Mouse (Mus musculus) forebrain, embryonic 14.5 days (tissue): ENCODE measurements at regions not wholly inside any gene's neighbourhood (a gene's known extent, or its start where the extent isn't known, plus 50 kb on each side); places are given as distances from the start of the nearest gene placed in this dataset.

Source experiments
- ATAC-seq: fragments of 200-750 bp; cut with Nextera tagmentation; 2 replicates; pipeline ENCODE4 v1.8.0; 2017; ENCODE audit warnings: mild to moderate bottlenecking, moderate library complexity
- DNase-seq: peaks from one replicate; pipeline ENCODE4 v3.0.0-alpha.2; 2015; ENCODE audit warnings: low spot score
- H3K27ac ChIP-seq: fragments of 300-500 bp; sonication (generic); 2 replicates; pipeline ENCODE4 v1.5.1; 2014; ENCODE audit warnings: low read depth, mild to moderate bottlenecking, control low read depth, low read length, moderate library complexity
- H3K27me3 ChIP-seq: fragments of 300-500 bp; sonication (generic); replicated peaks from 2 replicates; pipeline ENCODE4 v1.6.1; 2014; ENCODE audit warnings: low read length, control low read depth, mixed read lengths; ENCODE audit not compliant: control insufficient read depth, insufficient read depth
- H3K36me3 ChIP-seq: fragments of 300-500 bp; sonication (generic); 2 replicates; pipeline ENCODE4 v1.6.1; 2014; ENCODE audit warnings: low read length, control low read depth; ENCODE audit not compliant: control insufficient read depth, insufficient read depth
- H3K4me1 ChIP-seq: fragments of 300-500 bp; sonication (generic); 2 replicates; pipeline ENCODE4 v1.6.1; 2014; ENCODE audit warnings: antibody characterized with exemption, low read length, control low read depth; ENCODE audit not compliant: control insufficient read depth, insufficient read depth
- H3K4me2 ChIP-seq: fragments of 300-500 bp; sonication (generic); 2 replicates; pipeline ENCODE4 v1.6.1; 2014; ENCODE audit warnings: mild to moderate bottlenecking, control low read depth, low read length
- H3K4me3 ChIP-seq: fragments of 300-500 bp; sonication (generic); 2 replicates; pipeline ENCODE4 v1.5.1; 2014; ENCODE audit warnings: low read depth, low read length, control low read depth
- H3K9ac ChIP-seq: fragments of 300-500 bp; sonication (generic); 2 replicates; pipeline ENCODE4 v1.6.1; 2014; ENCODE audit warnings: mild to moderate bottlenecking, low read length, control low read depth, moderate library complexity
- H3K9me3 ChIP-seq: fragments of 300-500 bp; sonication (generic); replicated peaks from 2 replicates; pipeline ENCODE4 v1.6.1; 2016; ENCODE audit warnings: low read length, control low read depth, mixed read lengths; ENCODE audit not compliant: control insufficient read depth
- WGBS: fragments of 180-500 bp; shearing (Covaris S2); extraction: QIAGEN DNeasy Blood & Tissue Kit; methylation state at CpG from one replicate; pipeline ENCODE4 v1.1.7; 2014; 5-methylcytosine and 5-hydroxymethylcytosine counted together

DNA sequence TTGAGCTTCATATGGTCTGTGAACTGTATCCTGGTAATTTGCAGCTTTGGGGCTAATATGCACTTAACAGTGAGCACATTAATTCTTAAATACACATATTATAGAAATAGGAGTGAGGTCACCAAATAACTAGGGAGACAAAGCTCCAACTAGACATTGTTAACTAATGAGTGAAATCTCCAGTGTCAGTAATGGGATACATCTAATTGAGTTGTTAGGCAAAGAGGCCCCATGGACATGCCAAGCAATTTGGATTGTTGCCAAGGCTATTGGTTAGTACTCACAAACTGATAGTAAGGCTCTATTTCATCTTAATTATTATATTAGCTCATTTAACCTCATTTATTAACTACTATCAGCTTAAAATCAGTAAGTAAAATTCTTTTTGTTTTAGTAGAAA lies 698.5 kb downstream of the Triml1 start:
- DNase-seq (peak; percentile 42), ATAC-seq (no peak)
- H3K4me1 ChIP-seq = no peaks in the 10 kb centered on the region
- no peaks in the 10 kb centered on the region for H3K36me3 ChIP-seq
- no peak overlapping the region for H3K4me2 ChIP-seq
- H3K27me3 ChIP-seq = no peaks in the 10 kb centered on the region
- no peak overlapping the region for H3K9ac ChIP-seq
- H3K27ac ChIP-seq = no peak overlapping the region
- H3K9me3 ChIP-seq = no peaks in the 10 kb centered on the region
- no peak overlapping the region for H3K4me3 ChIP-seq

DNA sequence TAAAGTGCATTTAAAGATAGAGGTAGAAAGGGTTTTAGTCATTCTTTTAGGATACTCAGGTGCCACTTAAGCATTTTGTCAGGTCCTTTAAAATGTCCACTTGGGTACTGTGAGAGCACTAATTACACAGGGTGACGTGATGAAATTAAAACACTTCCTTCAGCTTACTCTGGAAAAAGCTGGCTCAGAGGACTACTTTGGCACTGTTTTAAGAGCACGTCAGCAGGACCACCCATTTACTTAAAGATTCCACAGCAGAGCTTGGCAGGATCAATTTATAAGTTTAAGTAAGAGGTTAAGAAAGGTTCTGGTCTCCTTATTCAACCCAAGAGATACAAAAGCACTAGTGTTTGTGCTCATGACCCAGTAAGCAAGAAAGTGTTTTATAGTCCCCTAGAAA lies 738.7 kb downstream of the Triml1 start:
- H3K27ac ChIP-seq = no peak overlapping the region
- no peaks in the 10 kb centered on the region for H3K9me3 ChIP-seq
- H3K9ac ChIP-seq = no peak overlapping the region
- ATAC-seq (peak; percentile 66; the same call in 1 of the 2 replicates), DNase-seq (peak; percentile 38)
- no peaks in the 10 kb centered on the region for H3K36me3 ChIP-seq
- no peaks in the 10 kb centered on the region for H3K27me3 ChIP-seq
- 43% methylated on average over 2 of the region's 2 CpGs for WGBS
- H3K4me3 ChIP-seq = no peak overlapping the region
- H3K4me1 ChIP-seq = no peaks in the 10 kb centered on the region
- no peak overlapping the region for H3K4me2 ChIP-seq

DNA sequence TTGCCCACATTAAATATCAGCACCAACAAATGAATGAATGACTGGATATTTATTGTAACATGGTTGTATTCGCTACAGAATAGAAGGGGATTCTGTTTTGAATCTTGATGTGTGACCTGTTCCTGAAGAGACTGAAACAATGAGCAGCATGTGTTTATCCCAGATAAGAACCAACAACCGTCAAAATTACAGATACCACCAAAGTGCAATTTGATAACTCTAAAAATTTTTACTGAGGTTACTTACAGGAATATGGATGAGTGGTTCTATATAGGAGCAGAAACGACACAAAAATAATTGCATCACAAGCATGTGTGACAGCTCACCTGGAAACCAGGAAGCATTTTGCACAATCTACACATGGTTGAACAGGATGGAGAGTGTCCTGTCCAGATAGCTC lies 744.4 kb downstream of the Triml1 start:
- no peak for ATAC-seq

DNA sequence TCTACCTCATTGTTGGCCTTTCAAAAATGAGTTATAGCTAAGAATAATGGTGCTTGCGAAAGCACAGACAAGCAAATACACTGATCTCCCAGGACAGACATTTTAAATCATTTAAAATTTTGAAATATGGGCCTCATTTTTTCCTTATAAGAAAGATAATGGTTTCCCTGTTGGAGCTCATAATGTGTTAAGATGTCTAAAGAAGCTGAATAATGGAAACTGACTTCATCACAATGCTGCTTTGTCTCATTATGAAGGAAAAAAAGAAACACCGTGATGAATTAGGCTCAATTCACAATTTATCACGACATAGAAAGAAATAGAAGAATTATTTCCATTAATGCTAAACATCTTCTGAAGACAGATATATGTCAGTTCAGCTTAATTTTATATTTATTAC lies 752.5 kb downstream of the Triml1 start:
- Histone ChIP-seq H3K4me1 (no peaks in the 10 kb centered on the region), H3K27ac (no peak overlapping the region), H3K36me3 (no peaks in the 10 kb centered on the region), H3K27me3 (no peaks in the 10 kb centered on the region), H3K9me3 (no peaks in the 10 kb centered on the region), H3K9ac (no peak overlapping the region), H3K4me3 (no peak overlapping the region), H3K4me2 (no peak overlapping the region)
- WGBS = 75% methylated on average over 3 of the region's 3 CpGs
- DNase-seq (peak; percentile 4), ATAC-seq (no peak)

More for the DNA sequence above, 744.4 kb downstream of the Triml1 start:
- no peaks in the 10 kb centered on the region for H3K4me1 ChIP-seq
- no peaks in the 10 kb centered on the region for H3K36me3 ChIP-seq
- H3K9ac ChIP-seq = no peak overlapping the region
- no peak overlapping the region for H3K4me2 ChIP-seq
- H3K27me3 ChIP-seq = no peaks in the 10 kb centered on the region
- no peak for DNase-seq
- WGBS = 88% methylated on average over 3 of the region's 3 CpGs
- no peaks in the 10 kb centered on the region for H3K9me3 ChIP-seq
- no peak overlapping the region for H3K27ac ChIP-seq
- no peak overlapping the region for H3K4me3 ChIP-seq

DNA sequence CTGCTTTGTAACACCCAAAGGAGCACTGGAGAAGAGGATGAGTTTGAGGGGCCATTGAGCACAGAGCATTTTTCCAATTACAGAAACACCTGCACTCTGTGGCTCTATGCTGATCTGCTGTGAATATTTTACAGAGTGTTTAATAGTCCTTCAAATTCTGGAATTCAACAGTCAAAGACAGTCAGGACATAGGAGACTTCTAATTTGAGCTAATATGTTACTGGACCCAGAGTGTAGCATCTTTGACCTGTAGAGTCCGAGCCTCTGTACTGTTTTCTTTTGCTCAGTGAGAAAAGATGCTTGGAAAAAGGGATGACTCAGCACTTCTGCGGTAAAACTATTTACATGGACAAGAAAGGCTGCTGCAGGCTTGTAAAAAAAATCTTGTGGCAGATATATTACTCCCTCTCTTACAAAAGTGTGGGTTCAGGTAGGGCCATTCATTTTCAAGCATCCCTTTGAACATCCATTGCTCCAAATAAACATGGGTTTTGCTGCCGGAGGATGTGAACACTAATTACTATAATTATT lies 793.1 kb downstream of the Triml1 start:
- Histone ChIP-seq H3K27me3 (no peaks in the 10 kb centered on the region), H3K36me3 (no peaks in the 10 kb centered on the region), H3K27ac (no peak overlapping the region), H3K4me3 (no peak overlapping the region), H3K4me2 (no peak overlapping the region), H3K9ac (no peak overlapping the region), H3K9me3 (no peaks in the 10 kb centered on the region), H3K4me1 (no peaks in the 10 kb centered on the region)
- WGBS = 60% methylated on average over 3 of the region's 3 CpGs
- no peak for DNase-seq
- no peak for ATAC-seq

DNA sequence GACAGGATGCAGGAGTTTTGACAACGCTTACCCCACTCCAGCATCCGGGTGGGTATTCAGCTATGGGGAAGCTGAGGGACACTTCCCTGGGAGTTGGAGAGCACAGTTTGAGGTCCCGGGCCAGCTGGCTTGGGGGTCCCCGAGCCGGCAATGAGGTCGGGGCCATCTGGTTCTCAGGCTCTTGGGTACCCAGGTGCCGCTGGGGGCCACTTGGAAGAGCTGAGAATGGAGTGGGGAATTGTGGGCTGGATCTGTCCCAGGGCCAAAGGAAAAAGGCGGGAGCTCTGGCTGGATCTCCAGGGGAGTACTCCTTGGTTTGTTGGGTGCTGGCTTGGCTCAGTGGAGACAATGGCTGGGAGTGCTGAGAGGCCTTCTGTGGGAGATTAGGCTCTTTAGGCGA lies 806.6 kb downstream of the Triml1 start:
- no peak overlapping the region for H3K4me3 ChIP-seq
- H3K27ac ChIP-seq = no peak overlapping the region
- 90% methylated on average over 9 of the region's 9 CpGs for WGBS
- no peaks in the 10 kb centered on the region for H3K27me3 ChIP-seq
- ATAC-seq (no peak), DNase-seq (no peak)
- H3K9ac ChIP-seq = no peak overlapping the region
- no peak overlapping the region for H3K4me2 ChIP-seq
- no peaks in the 10 kb centered on the region for H3K4me1 ChIP-seq
- no peaks in the 10 kb centered on the region for H3K36me3 ChIP-seq
- H3K9me3 ChIP-seq = no peaks in the 10 kb centered on the region

DNA sequence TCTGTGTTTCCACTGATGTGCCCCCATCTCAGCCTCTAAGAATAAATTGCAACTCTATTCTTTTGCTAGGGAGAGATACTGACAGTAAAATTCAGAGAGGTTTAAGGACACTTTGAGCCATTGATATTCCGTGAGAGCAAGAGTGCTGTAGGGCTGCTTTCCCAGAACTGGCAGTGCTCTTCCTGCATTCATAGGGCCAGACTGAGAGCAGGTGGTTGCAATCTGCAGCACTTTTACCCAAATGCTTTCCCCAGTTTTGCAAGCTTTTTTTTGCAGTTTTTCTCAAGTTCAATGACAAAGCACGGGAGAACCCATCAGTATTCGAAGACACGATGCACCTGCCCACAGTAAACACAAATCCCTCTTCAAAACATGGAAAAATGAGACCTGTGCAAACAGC lies 816.6 kb downstream of the Triml1 start:
- H3K4me1 ChIP-seq = no peaks in the 10 kb centered on the region
- peak; percentile 37; the same call in 1 of the 2 replicates for ATAC-seq
- no peak overlapping the region for H3K9ac ChIP-seq
- H3K27me3 ChIP-seq = no peaks in the 10 kb centered on the region
- H3K9me3 ChIP-seq = no peaks in the 10 kb centered on the region
- peak; percentile 17 for DNase-seq
- H3K4me2 ChIP-seq = no peak overlapping the region
- H3K4me3 ChIP-seq = no peak overlapping the region
- H3K36me3 ChIP-seq = no peaks in the 10 kb centered on the region
- H3K27ac ChIP-seq = no peak overlapping the region
- WGBS = 65% methylated on average over 4 of the region's 4 CpGs

DNA sequence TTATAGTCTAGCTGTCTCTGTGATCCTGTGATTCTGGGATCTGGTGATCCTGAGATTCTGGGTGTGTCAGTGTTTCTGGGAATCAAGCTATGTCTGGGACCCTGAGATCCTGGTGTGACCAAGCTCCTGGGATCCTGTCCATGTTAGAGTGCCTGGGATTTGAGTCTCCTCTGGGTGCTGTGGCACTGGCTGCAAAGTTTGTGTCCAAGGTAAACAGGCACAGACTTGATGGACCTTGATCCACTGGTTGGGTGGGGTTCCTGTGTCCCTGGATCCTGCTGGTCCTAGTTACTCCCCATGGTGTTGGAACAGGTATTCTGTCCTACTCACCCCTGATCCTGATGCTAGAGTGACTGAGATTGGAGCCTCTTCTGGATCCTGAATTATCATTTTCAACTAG lies 818.4 kb downstream of the Triml1 start:
- Histone ChIP-seq H3K4me3 (no peak overlapping the region), H3K27me3 (no peaks in the 10 kb centered on the region), H3K27ac (no peak overlapping the region), H3K36me3 (no peaks in the 10 kb centered on the region), H3K4me1 (no peaks in the 10 kb centered on the region), H3K9me3 (no peaks in the 10 kb centered on the region), H3K9ac (no peak overlapping the region), H3K4me2 (no peak overlapping the region)
- ATAC-seq = no peak
- DNase-seq = no peak

DNA sequence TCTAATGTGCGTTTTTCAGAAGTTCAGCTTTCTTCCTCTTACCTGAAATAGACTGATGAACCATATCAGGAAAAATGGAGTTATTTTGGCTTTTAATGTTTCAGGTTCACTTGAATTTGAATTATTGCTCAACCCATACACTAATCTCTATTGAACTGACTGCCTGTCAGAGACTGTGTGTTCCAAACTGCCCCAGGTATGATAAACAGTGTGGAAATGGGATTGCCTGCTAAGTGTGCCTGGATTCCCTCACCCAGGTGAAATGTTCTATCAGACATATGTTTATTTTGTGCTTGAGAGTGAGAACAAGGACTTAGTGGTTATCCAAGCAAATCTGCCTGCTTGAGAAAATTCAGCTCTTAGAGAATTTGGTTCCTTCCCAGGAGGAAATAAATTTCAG lies 830.2 kb downstream of the Triml1 start:
- H3K4me1 ChIP-seq = no peaks in the 10 kb centered on the region
- DNase-seq = no peak
- no peak overlapping the region for H3K4me3 ChIP-seq
- no peaks in the 10 kb centered on the region for H3K9me3 ChIP-seq
- H3K27me3 ChIP-seq = no peaks in the 10 kb centered on the region
- no peaks in the 10 kb centered on the region for H3K36me3 ChIP-seq
- WGBS = 95% methylated on average over 1 of the region's 1 CpGs
- no peak overlapping the region for H3K9ac ChIP-seq
- H3K27ac ChIP-seq = no peak overlapping the region
- H3K4me2 ChIP-seq = no peak overlapping the region
- no peak for ATAC-seq
